Mouse (Mus musculus) heart, embryonic 14.5 days (tissue): Measurements from ENCODE around the gene Tcl1b5. TPM values are rescaled to one million over a fixed set of nuclear protein-coding genes. Genes with fewer than 3 reads are reported as not detected.

Source experiments
- ATAC-seq: fragments of 200-750 bp; cut with Nextera tagmentation; 2 replicates; pipeline ENCODE4 v1.8.0; 2017; ENCODE audit warnings: low read depth, moderate TSS enrichment; ENCODE audit not compliant: insufficient number of reproducible peaks, insufficient read depth, low FRiP score
- H3K27ac ChIP-seq, 2 experiments: fragments of 200-500 bp in 1 of 2; fragments of 300-500 bp in 1 of 2; sonication (generic) in 1 of 2; replicated peaks in 1 of 2; 2 replicates each; pipeline ENCODE4 v1.5.1; 2012 to 2014; ENCODE audit warnings: low read depth in 2 of 2, low read length in 2 of 2, control low read depth in 1 of 2, mild to moderate bottlenecking in 1 of 2, mixed read lengths in 1 of 2; ENCODE audit not compliant: control insufficient read depth in 1 of 2, insufficient read depth in 1 of 2
- H3K27me3 ChIP-seq: fragments of 300-500 bp; sonication (generic); 2 replicates; pipeline ENCODE4 v1.6.1; 2014; ENCODE audit warnings: mild to moderate bottlenecking, low read length, control low read depth; ENCODE audit not compliant: control insufficient read depth, insufficient read depth
- H3K36me3 ChIP-seq: fragments of 300-500 bp; sonication (generic); 2 replicates; pipeline ENCODE4 v1.6.1; 2014; ENCODE audit warnings: mild to moderate bottlenecking, control low read depth, low read length, mixed read lengths; ENCODE audit not compliant: control insufficient read depth, insufficient read depth
- H3K4me1 ChIP-seq, 2 experiments: fragments of 200-500 bp in 1 of 2; fragments of 300-500 bp in 1 of 2; sonication (generic) in 1 of 2; 2 replicates each; pipeline ENCODE4 v1.6.1; 2012 to 2014; ENCODE audit warnings: low read length in 2 of 2, control low read depth in 1 of 2, mixed read lengths in 1 of 2; ENCODE audit not compliant: control insufficient read depth in 2 of 2, insufficient read depth in 2 of 2
- H3K4me2 ChIP-seq: fragments of 300-500 bp; sonication (generic); 2 replicates; pipeline ENCODE4 v1.6.1; 2014; ENCODE audit warnings: mild to moderate bottlenecking, low read length
- H3K4me3 ChIP-seq, 2 experiments: fragments of 200-500 bp in 1 of 2; fragments of 300-500 bp in 1 of 2; sonication (generic) in 1 of 2; 2 replicates each; pipeline ENCODE4 v1.5.1; 2012 to 2014; ENCODE audit warnings: low read length in 2 of 2, mild to moderate bottlenecking in 2 of 2, control low read depth in 1 of 2, low read depth in 1 of 2, moderate library complexity in 1 of 2; ENCODE audit not compliant: control insufficient read depth in 1 of 2, insufficient read depth in 1 of 2
- H3K9ac ChIP-seq: fragments of 300-500 bp; sonication (generic); 2 replicates; pipeline ENCODE4 v1.6.1; 2014; ENCODE audit warnings: mild to moderate bottlenecking, low read length
- H3K9me3 ChIP-seq: fragments of 300-500 bp; sonication (generic); 2 replicates; pipeline ENCODE4 v1.6.1; 2016; ENCODE audit warnings: low read length, control low read depth; ENCODE audit not compliant: control insufficient read depth
- WGBS: fragments of 180-500 bp; shearing (Covaris S2); extraction: QIAGEN DNeasy Blood & Tissue Kit; methylation state at CpG from one replicate; pipeline ENCODE4 v1.1.7; 2014; 5-methylcytosine and 5-hydroxymethylcytosine counted together
- polyA plus RNA-seq: library from polyadenylated mRNA; unstranded; fragments of >200 nt; fragmentation: Nextera tagmentation; extraction: Ambion mirVana; gene quantifications from 2 replicates; pipeline ENCODE4 v1.2.1, GENCODE M21; 2014

Tcl1b5 gene
- polyA plus RNA-seq, 1 experiment from 2014 or later: not detected

GRCm38 (mm10) chr12:105209231-105209630 lies 33.1 kb downstream of the Tcl1b5 start:
- WGBS: 87% methylated on average over 7 of the region's 7 CpGs
- Histone ChIP-seq H3K9ac (no peak overlapping the region), H3K27ac (no peak overlapping the region), H3K27me3 (no peaks in the 10 kb centered on the region), H3K9me3 (no peaks in the 10 kb centered on the region), H3K4me3 (no peak overlapping the region), H3K4me2 (no peak overlapping the region), H3K36me3 (no peaks in the 10 kb centered on the region), H3K4me1 (no peaks in the 10 kb centered on the region)
- no peak for ATAC-seq

- Histone ChIP-seq H3K27me3 (no peaks in the 10 kb centered on the region), H3K4me3 (no peak overlapping the region), H3K9me3 (no peaks in the 10 kb centered on the region), H3K4me2 (no peak overlapping the region), H3K4me1 (no peaks in the 10 kb centered on the region), H3K27ac (no peak overlapping the region), H3K36me3 (no peaks in the 10 kb centered on the region), H3K9ac (no peak overlapping the region)
- ATAC-seq: no peak
- WGBS: 80% methylated on average over 7 of the region's 7 CpGs
Observed at GRCm38 (mm10) chr12:105217101-105217760, 41.1 kb downstream of the Tcl1b5 start.

GRCm38 (mm10) chr12:105222601-105223319 lies 46.6 kb downstream of the Tcl1b5 start, which contains the start of gene Tcl1:
Gene Tcl1, minus strand, starts transcription at chr12:105222793.
- no peak within 1 kb of the TSS for H3K4me2 ChIP-seq
- no peak within 1 kb of the TSS for H3K4me3 ChIP-seq
- no peak within 1 kb of the TSS for H3K27ac ChIP-seq
- no peaks in the 10 kb centered on the region for H3K36me3 ChIP-seq
- no peaks in the 10 kb centered on the region for H3K9me3 ChIP-seq
- H3K9ac ChIP-seq: no peak within 1 kb of the TSS
- peak; percentile 48 for ATAC-seq
- WGBS: 85% methylated on average over 22 of the region's 22 CpGs
- no peaks in the 10 kb centered on the region for H3K27me3 ChIP-seq
- H3K4me1 ChIP-seq: no peaks in the 10 kb centered on the region

GRCm38 (mm10) chr12:105224621-105225320 lies 48.6 kb downstream of the Tcl1b5 start:
- 56% methylated on average over 16 of the region's 16 CpGs for WGBS
- H3K4me3 ChIP-seq: no peak overlapping the region
- H3K9me3 ChIP-seq: no peaks in the 10 kb centered on the region

More at GRCm38 (mm10) chr12:105224621-105225320, 48.6 kb downstream of the Tcl1b5 start:
- Histone ChIP-seq H3K36me3 (no peaks in the 10 kb centered on the region), H3K27me3 (no peaks in the 10 kb centered on the region), H3K4me2 (no peak overlapping the region), H3K4me1 (no peaks in the 10 kb centered on the region), H3K27ac (no peak overlapping the region), H3K9ac (no peak overlapping the region)
- ATAC-seq: no peak

Other genes starting within 250 kb of the Tcl1b5 start
- 0.75 and 0.93 TPM in 2 replicates for gene Syne3, start 166.5 kb upstream of the Tcl1b5 start, polyA plus RNA-seq
- gene Glrx5, start 143.7 kb upstream of the Tcl1b5 start, polyA plus RNA-seq: 200 and 208 TPM in 2 replicates
- not detected in 2 replicates for gene Tcl1b2, start 30.3 kb upstream of the Tcl1b5 start, polyA plus RNA-seq
- not detected in 2 replicates for gene Tcl1b1, start 16.7 kb upstream of the Tcl1b5 start, polyA plus RNA-seq
- gene Tcl1b3, start 14.7 kb downstream of the Tcl1b5 start, polyA plus RNA-seq: not detected in 2 replicates
- not detected in 2 replicates for gene Tcl1b4, start 25.6 kb downstream of the Tcl1b5 start, polyA plus RNA-seq
- gene Tcl1, start 46.4 kb downstream of the Tcl1b5 start, polyA plus RNA-seq: not detected in 2 replicates
- gene Tunar, start 157.5 kb downstream of the Tcl1b5 start, polyA plus RNA-seq: not detected in 2 replicates